Mouse (Mus musculus) midbrain, embryonic 15.5 days (tissue): Measurements from ENCODE around the gene Abhd11. TPM values are rescaled to one million over a fixed set of nuclear protein-coding genes. Genes with fewer than 3 reads are reported as not detected.

Source experiments
- ATAC-seq: fragments of 200-750 bp; cut with Nextera tagmentation; replicated peaks from 2 replicates; pipeline ENCODE4 v1.8.0; 2017; ENCODE audit warnings: moderate TSS enrichment
- H3K27ac ChIP-seq: fragments of 300-500 bp; sonication (generic); 2 replicates; pipeline ENCODE4 v1.5.1; 2015; ENCODE audit warnings: mild to moderate bottlenecking, inconsistent platforms
- H3K27me3 ChIP-seq: fragments of 300-500 bp; sonication (generic); replicated peaks from 2 replicates; pipeline ENCODE4 v1.6.1; 2015; ENCODE audit warnings: inconsistent platforms
- H3K36me3 ChIP-seq: fragments of 300-500 bp; sonication (generic); replicated peaks from 2 replicates; pipeline ENCODE4 v1.6.1; 2015; ENCODE audit warnings: inconsistent platforms
- H3K4me1 ChIP-seq: fragments of 300-500 bp; sonication (generic); 2 replicates; pipeline ENCODE4 v1.6.1; 2015; ENCODE audit warnings: inconsistent platforms
- H3K4me2 ChIP-seq: fragments of 300-500 bp; sonication (generic); 2 replicates; pipeline ENCODE4 v1.6.1; 2015; ENCODE audit warnings: inconsistent platforms, mild to moderate bottlenecking, moderate library complexity
- H3K4me3 ChIP-seq: fragments of 300-500 bp; sonication (generic); 2 replicates; pipeline ENCODE4 v1.5.1; 2015; ENCODE audit warnings: mild to moderate bottlenecking, inconsistent platforms
- H3K9ac ChIP-seq: fragments of 300-500 bp; sonication (generic); 2 replicates; pipeline ENCODE4 v1.6.1; 2015; ENCODE audit warnings: mild to moderate bottlenecking, inconsistent platforms
- H3K9me3 ChIP-seq: fragments of 300-500 bp; sonication (generic); 2 replicates; pipeline ENCODE4 v1.6.1; 2016; ENCODE audit warnings: inconsistent platforms
- WGBS: fragments of 180-500 bp; shearing (Covaris S2); methylation state at CpG from one replicate; pipeline ENCODE4 v1.1.7; 2015; ENCODE audit warnings: mixed read lengths; 5-methylcytosine and 5-hydroxymethylcytosine counted together
- polyA plus RNA-seq: library from polyadenylated mRNA; unstranded; fragments of >200 nt; fragmentation: Nextera tagmentation; extraction: Ambion mirVana; gene quantifications from 2 replicates; pipeline ENCODE4 v1.2.1, GENCODE M21; 2015

The Abhd11 gene
- polyA plus RNA-seq, 1 experiment from 2014 or later = 68.4 TPM

- no peaks in the 10 kb centered on the region for H3K9me3 ChIP-seq
- no peak overlapping the region for H3K27ac ChIP-seq
- no peak for ATAC-seq
- no peak overlapping the region for H3K9ac ChIP-seq
- WGBS = 5% methylated on average over 16 of the region's 16 CpGs
- H3K27me3 ChIP-seq = no peaks in the 10 kb centered on the region
- no peaks in the 10 kb centered on the region for H3K36me3 ChIP-seq
- peaks cover 34% of the 10 kb centered on the region for H3K4me1 ChIP-seq
- no peak overlapping the region for H3K4me2 ChIP-seq
- H3K4me3 ChIP-seq = no peak overlapping the region
Observed at GRCm38 (mm10) chr5:135012671-135013441, 3.9 kb downstream of the Abhd11 start.

DNA sequence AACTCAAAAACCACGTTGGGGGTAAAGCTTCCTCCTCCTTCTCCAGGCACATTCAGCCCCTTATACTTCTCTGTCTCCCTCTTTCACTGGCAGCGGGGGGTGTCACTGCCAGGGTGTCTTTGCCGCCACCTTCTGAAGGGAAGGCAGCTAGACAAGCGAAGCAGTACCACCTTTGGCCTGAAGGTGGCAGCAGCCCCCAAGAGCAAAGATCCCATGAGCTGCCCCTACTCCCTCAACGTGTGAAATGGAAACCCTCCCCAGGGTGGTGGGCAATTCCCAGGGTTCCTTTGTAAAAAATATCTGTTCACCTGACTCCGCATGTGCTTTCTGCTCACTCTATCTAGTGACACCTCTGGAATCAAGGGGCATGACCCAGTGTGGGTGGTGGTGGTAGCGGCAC is 6.5 kb downstream of the Abhd11 start:
- Histone ChIP-seq H3K36me3 (no peaks in the 10 kb centered on the region), H3K27me3 (no peaks in the 10 kb centered on the region), H3K4me2 (no peak overlapping the region), H3K4me1 (peaks cover 22% of the 10 kb centered on the region), H3K27ac (no peak overlapping the region), H3K9me3 (no peaks in the 10 kb centered on the region), H3K4me3 (no peak overlapping the region), H3K9ac (no peak overlapping the region)
- 14% methylated on average over 7 of the region's 7 CpGs for WGBS
- no peak for ATAC-seq

DNA sequence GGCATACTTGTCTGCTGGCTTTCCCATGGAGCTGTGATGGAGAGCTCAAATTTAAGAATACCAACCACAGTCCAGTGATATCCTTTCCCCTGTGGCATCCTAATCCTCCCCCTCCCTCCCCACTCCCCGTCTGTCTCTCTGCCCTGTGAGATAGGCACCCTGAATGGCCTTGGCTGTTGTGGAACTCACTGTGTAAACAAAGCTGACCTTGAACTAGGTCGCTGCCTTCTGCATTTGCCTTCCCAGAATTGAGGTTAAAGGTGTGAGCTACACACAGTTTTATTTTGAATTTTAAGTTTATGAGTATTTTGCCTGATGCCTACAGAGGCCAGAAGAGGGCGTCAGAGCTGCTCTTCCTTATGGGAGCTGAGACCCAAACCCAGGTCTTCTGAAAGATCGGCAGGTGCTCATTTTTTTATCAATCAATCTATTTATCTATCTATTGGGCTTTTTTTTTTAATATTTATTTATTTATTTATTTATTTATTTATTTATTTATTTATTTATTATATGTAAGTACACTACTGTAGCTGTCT is 7.3 kb downstream of the Abhd11 start:
- no peak overlapping the region for H3K4me3 ChIP-seq
- H3K4me2 ChIP-seq = no peak overlapping the region
- H3K4me1 ChIP-seq = peaks cover 14% of the 10 kb centered on the region
- H3K9me3 ChIP-seq = no peaks in the 10 kb centered on the region
- no peaks in the 10 kb centered on the region for H3K27me3 ChIP-seq
- no peaks in the 10 kb centered on the region for H3K36me3 ChIP-seq
- H3K27ac ChIP-seq = no peak overlapping the region
- no peak for ATAC-seq
- H3K9ac ChIP-seq = no peak overlapping the region
- WGBS = 63% methylated on average over 4 of the region's 4 CpGs

DNA sequence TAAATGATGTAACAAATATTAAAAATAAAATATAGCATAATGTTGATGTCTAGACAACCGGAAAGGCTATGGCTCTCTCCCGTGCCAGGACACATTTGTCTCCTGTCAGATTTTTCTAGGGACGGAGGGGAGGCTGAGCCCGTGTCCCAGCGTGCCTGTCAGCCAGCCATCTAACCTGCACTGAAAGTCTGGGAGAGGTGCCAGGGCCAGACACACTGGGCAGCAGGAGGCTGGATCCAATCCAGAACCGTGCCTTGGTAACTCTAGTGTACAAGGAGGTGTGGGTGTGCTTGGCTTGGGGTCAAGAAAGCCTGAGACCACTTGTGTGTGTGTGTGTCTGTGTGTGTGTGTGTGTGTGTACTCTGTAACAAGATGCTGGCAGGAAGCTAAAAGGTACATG is 12.9 kb downstream of the Abhd11 start:
- no peaks in the 10 kb centered on the region for H3K36me3 ChIP-seq
- no peaks in the 10 kb centered on the region for H3K9me3 ChIP-seq
- ATAC-seq = no peak
- WGBS = 77% methylated on average over 6 of the region's 6 CpGs
- no peak overlapping the region for H3K27ac ChIP-seq
- H3K4me1 ChIP-seq = peaks cover 22% of the 10 kb centered on the region
- H3K9ac ChIP-seq = no peak overlapping the region
- H3K4me3 ChIP-seq = no peak overlapping the region
- no peaks in the 10 kb centered on the region for H3K27me3 ChIP-seq
- H3K4me2 ChIP-seq = no peak overlapping the region

- peak; percentile 92 for ATAC-seq
- H3K4me2 ChIP-seq = peak within 1 kb of the TSS; percentile 84
- H3K9me3 ChIP-seq = no peaks in the 10 kb centered on the region
- H3K9ac ChIP-seq = peak within 1 kb of the TSS; percentile 79
- no peaks in the 10 kb centered on the region for H3K27me3 ChIP-seq
- H3K4me3 ChIP-seq = peak within 1 kb of the TSS; percentile 81
- H3K27ac ChIP-seq = peak within 1 kb of the TSS; percentile 55; the same call in 1 of the 2 replicates
- 1% methylated on average over 54 of the region's 61 CpGs for WGBS
- no peaks in the 10 kb centered on the region for H3K36me3 ChIP-seq
- H3K4me1 ChIP-seq = peaks cover 22% of the 10 kb centered on the region
Observed at GRCm38 (mm10) chr5:135023344-135024173, 14.6 kb downstream of the Abhd11 start, which contains the start of gene Stx1a. Gene Stx1a, plus strand, starts transcription at chr5:135023482.

DNA sequence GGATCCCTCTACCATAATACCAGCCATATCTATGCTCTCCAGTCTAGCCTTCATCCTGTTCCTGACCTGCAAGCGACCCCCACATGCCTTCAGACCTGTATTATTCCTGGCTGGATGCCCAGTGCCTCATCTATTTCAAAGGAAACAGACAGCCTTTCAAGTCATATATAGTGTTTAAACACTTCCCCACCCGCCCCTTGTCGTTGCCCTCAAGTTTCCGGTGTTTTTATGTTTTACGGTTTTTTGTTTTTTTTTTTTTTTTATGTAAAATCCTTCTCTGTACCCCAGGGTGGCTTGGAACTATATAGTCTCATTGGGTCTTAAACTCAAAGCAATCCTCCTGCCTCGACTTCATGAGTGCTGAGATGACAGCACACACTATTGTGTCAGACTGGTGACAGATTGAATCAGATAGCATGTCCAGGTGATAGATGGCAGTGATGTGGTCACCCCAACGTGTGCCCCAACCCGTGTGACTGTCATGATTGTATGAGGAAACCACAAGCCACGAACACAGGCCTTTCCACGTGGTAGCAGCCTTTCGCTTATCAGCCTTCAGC is 15.8 kb downstream of the Abhd11 start:
- no peak overlapping the region for H3K27ac ChIP-seq
- H3K4me3 ChIP-seq = peak overlapping the region; percentile 81
- peak overlapping the region; percentile 84 for H3K4me2 ChIP-seq
- H3K27me3 ChIP-seq = no peaks in the 10 kb centered on the region
- H3K36me3 ChIP-seq = no peaks in the 10 kb centered on the region
- no peak overlapping the region for H3K9ac ChIP-seq
- ATAC-seq = no peak
- no peaks in the 10 kb centered on the region for H3K9me3 ChIP-seq
- 75% methylated on average over 11 of the region's 11 CpGs for WGBS
- peaks cover 32% of the 10 kb centered on the region for H3K4me1 ChIP-seq

- ATAC-seq = no peak
- H3K36me3 ChIP-seq = no peaks in the 10 kb centered on the region
- H3K27me3 ChIP-seq = no peaks in the 10 kb centered on the region
- no peak overlapping the region for H3K4me3 ChIP-seq
- whole genome bisulfite sequencing = 22% methylated on average over 7 of the region's 7 CpGs
- peaks cover 32% of the 10 kb centered on the region for H3K4me1 ChIP-seq
- H3K9ac ChIP-seq = no peak overlapping the region
- H3K9me3 ChIP-seq = no peaks in the 10 kb centered on the region
- H3K27ac ChIP-seq = no peak overlapping the region
- H3K4me2 ChIP-seq = peak overlapping the region; percentile 9; the same call in 1 of the 2 replicates
Observed at GRCm38 (mm10) chr5:135025899-135026298, 16.9 kb downstream of the Abhd11 start.

- no peak for ATAC-seq
- Histone ChIP-seq H3K27ac (no peak overlapping the region), H3K4me1 (peaks cover 22% of the 10 kb centered on the region), H3K27me3 (no peaks in the 10 kb centered on the region), H3K4me2 (no peak overlapping the region), H3K36me3 (no peaks in the 10 kb centered on the region), H3K9ac (no peak overlapping the region), H3K9me3 (no peaks in the 10 kb centered on the region), H3K4me3 (no peak overlapping the region)
- WGBS = 63% methylated on average over 18 of the region's 18 CpGs
Observed at GRCm38 (mm10) chr5:135029007-135029854, 20.3 kb downstream of the Abhd11 start.

- Histone ChIP-seq H3K27me3 (no peaks in the 10 kb centered on the region), H3K9me3 (no peaks in the 10 kb centered on the region), H3K9ac (no peak overlapping the region), H3K4me1 (peaks cover 10% of the 10 kb centered on the region), H3K4me2 (no peak overlapping the region), H3K4me3 (no peak overlapping the region), H3K36me3 (no peaks in the 10 kb centered on the region), H3K27ac (no peak overlapping the region)
- no peak for ATAC-seq
- WGBS = 94% methylated on average over 5 of the region's 5 CpGs
Observed at GRCm38 (mm10) chr5:135032581-135032980, 23.6 kb downstream of the Abhd11 start.

- Histone ChIP-seq H3K4me1 (no peaks in the 10 kb centered on the region), H3K9ac (no peak overlapping the region), H3K4me3 (no peak overlapping the region), H3K4me2 (no peak overlapping the region), H3K36me3 (no peaks in the 10 kb centered on the region), H3K9me3 (no peaks in the 10 kb centered on the region), H3K27me3 (no peaks in the 10 kb centered on the region), H3K27ac (no peak overlapping the region)
- no peak for ATAC-seq
- 96% methylated on average over 2 of the region's 2 CpGs for WGBS
Observed at GRCm38 (mm10) chr5:135034593-135034992, 25.6 kb downstream of the Abhd11 start.

DNA sequence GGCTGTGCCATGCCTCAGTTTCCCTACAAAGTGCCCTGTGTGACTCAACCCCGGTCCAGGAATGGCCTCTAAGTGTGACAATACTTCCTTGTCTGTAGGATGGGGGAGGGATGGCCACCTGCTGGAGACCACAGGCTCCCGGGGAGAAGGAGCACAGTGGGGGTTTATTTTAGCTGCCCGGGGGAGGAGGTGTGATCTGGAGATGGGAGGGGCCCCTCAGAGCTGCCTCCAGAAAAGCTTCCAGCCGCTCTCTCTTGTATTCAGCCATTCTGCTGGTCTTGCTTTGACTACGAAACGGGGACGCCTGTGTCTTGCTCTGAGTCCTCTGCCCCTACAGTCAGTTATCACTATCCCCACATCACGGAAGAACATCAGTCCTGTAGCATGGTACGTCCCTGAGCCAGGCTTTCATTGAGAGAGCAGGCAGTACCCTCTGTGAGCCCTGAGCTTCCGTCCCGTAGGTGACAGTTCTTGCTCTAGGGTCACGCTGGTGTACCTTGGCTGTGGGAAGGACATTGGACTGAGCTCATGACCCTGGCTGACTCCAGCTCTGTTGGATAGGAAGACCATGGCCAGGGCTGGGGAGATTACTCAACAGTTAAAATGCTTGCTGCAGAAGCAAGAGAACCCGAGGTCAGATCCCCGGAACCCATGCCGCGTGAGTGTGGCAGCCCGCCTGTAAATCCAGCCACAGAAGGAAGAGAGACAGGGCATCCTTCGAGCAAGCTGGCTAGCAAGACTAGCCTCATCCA is 26.8 kb downstream of the Abhd11 start:
- H3K4me2 ChIP-seq = no peak overlapping the region
- 62% methylated on average over 18 of the region's 18 CpGs for WGBS
- H3K9ac ChIP-seq = no peak overlapping the region
- ATAC-seq = no peak
- no peaks in the 10 kb centered on the region for H3K36me3 ChIP-seq
- no peaks in the 10 kb centered on the region for H3K9me3 ChIP-seq
- no peaks in the 10 kb centered on the region for H3K4me1 ChIP-seq
- no peak overlapping the region for H3K27ac ChIP-seq
- H3K27me3 ChIP-seq = no peaks in the 10 kb centered on the region
- H3K4me3 ChIP-seq = no peak overlapping the region
